Mouse (Mus musculus) ES-E14 (cell line): ENCODE measurements around the gene Gjc2. TPM values are rescaled to one million over a fixed set of nuclear protein-coding genes. Genes with fewer than 3 reads are reported as not detected.

Source experiments
- DNase-seq: peaks from one replicate; pipeline ENCODE4 v3.0.0-alpha.2; 2013; ENCODE audit warnings: low read depth, low spot score
- H3K27ac ChIP-seq: 2 replicates; pipeline ENCODE4 v1.5.1; 2012; ENCODE audit warnings: low read depth, mild to moderate bottlenecking, low read length, moderate library complexity, mixed read lengths; ENCODE audit not compliant: poor library complexity, insufficient read depth, severe bottlenecking
- H3K36me3 ChIP-seq: 2 replicates; pipeline ENCODE4 v1.6.1; 2012; ENCODE audit warnings: mild to moderate bottlenecking, low read length, moderate library complexity, mixed read lengths; ENCODE audit not compliant: control insufficient read depth, poor library complexity, insufficient read depth, severe bottlenecking
- H3K4me1 ChIP-seq, 2 experiments: fragments of 150-350 bp in 1 of 2; sonication (generic) in 1 of 2; 2 replicates each; pipeline ENCODE4 v1.6.1; 2012; ENCODE audit warnings: low read length in 2 of 2, mild to moderate bottlenecking in 1 of 2, mixed read lengths in 1 of 2; ENCODE audit not compliant: control insufficient read depth in 2 of 2, insufficient read depth in 2 of 2, poor library complexity in 1 of 2
- H3K4me3 ChIP-seq, 2 experiments: fragments of 150-350 bp in 1 of 2; sonication (generic) in 1 of 2; 2 replicates each; pipeline ENCODE4 v1.5.1; 2012; ENCODE audit warnings: low read length in 2 of 2, low read depth in 1 of 2, mild to moderate bottlenecking in 1 of 2, mixed read lengths in 1 of 2; ENCODE audit not compliant: insufficient read depth in 1 of 2, poor library complexity in 1 of 2, severe bottlenecking in 1 of 2
- H3K9ac ChIP-seq: 2 replicates; pipeline ENCODE4 v1.6.1; 2012; ENCODE audit warnings: low read depth, mild to moderate bottlenecking, low read length, mixed read lengths; ENCODE audit not compliant: poor library complexity, insufficient read depth, severe bottlenecking
- H3K9me3 ChIP-seq: fragments of 150-350 bp; sonication (generic); 2 replicates; pipeline ENCODE4 v1.6.1; 2012; ENCODE audit warnings: low read depth, mild to moderate bottlenecking, low read length; ENCODE audit not compliant: control insufficient read depth, insufficient read depth
- CHD2 ChIP-seq: IDR thresholded peaks from 2 replicates; pipeline ENCODE4 v1.6.1; 2014; ENCODE audit warnings: mild to moderate bottlenecking, low read depth, low read length, inconsistent platforms
- HCFC1 ChIP-seq: IDR thresholded peaks from 2 replicates; pipeline ENCODE4 v1.6.1; 2012; ENCODE audit warnings: low read length, inconsistent platforms, borderline replicate concordance; ENCODE audit not compliant: insufficient read depth
- MAFK ChIP-seq: IDR thresholded peaks from 2 replicates; pipeline ENCODE4 v1.6.1; 2014; ENCODE audit warnings: mild to moderate bottlenecking, low read depth, low read length, inconsistent platforms; ENCODE audit not compliant: insufficient read depth
- ZC3H11A ChIP-seq: IDR thresholded peaks from 2 replicates; pipeline ENCODE4 v1.6.1; 2012; ENCODE audit warnings: low read depth, mild to moderate bottlenecking, inconsistent platforms, low read length, borderline replicate concordance
- ZNF384 ChIP-seq: IDR thresholded peaks from 2 replicates; pipeline ENCODE4 v1.6.1; 2012; ENCODE audit warnings: low read depth, low read length, inconsistent platforms
- in situ Hi-C, 2 experiments: fragments of 600-800 bp; cut with MboI; formaldehyde crosslinking; loops; one replicate each; pipeline ENCODE4 v1.15.1; 2025; ENCODE audit warnings: low sequenced_read_pairs in 2 of 2, inconsistent platforms in 1 of 2; ENCODE audit not compliant: unreplicated experiment in 2 of 2
- total RNA-seq: library from RNA; depleted of rRNA; stranded (reverse); fragments of 300-350 nt; gene quantifications from 2 replicates; pipeline ENCODE4 v1.2.3, GENCODE M21; 2012

Gjc2 gene
- total RNA-seq, 1 experiment: not detected

DNA sequence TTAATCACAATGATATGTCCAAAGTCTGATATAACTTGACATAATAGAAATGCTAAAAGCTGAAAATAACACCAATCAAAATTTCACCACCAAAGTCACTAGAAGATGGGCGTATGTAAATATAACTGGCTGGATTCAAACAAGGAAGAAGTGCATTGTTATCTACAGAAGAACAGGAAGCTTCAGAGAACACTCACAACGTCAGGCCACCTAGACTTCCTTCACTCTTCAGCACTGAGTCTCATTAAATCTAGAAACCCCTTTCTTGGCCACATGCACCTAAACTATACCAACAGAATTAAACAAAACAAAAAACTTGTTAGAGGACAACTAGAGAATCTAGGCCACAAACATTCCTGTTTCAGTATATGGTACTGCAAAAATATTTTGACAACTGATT lies 41.5 kb upstream of the Gjc2 start:
- Histone ChIP-seq H3K9ac (no peak overlapping the region), H3K4me3 (no peak overlapping the region), H3K4me1 (peaks cover 0 to 8% of the 10 kb centered on the region in 2 experiments; a peak in 2 of 4 replicates), H3K27ac (no peak overlapping the region), H3K36me3 (no peaks in the 10 kb centered on the region), H3K9me3 (no peaks in the 10 kb centered on the region)
- in situ Hi-C loops: no loop called here
- TF ChIP-seq HCFC1 (no peak), CHD2 (no peak), ZC3H11A (no peak), MAFK (no peak), ZNF384 (no peak)
- DNase-seq: no peak

- DNase-seq: no peak
- in situ Hi-C loops: no loop called here
- no peak overlapping the region for H3K27ac ChIP-seq
- peaks cover 0 to 6% of the 10 kb centered on the region in 2 experiments; a peak in 2 of 4 replicates for H3K4me1 ChIP-seq
- no peaks in the 10 kb centered on the region for H3K9me3 ChIP-seq
- H3K4me3 ChIP-seq: no peak overlapping the region
- no peak for TF ChIP-seq CHD2
- no peak for TF ChIP-seq MAFK
- no peak for TF ChIP-seq HCFC1
- no peak for TF ChIP-seq ZC3H11A
- no peak for TF ChIP-seq ZNF384
- H3K9ac ChIP-seq: no peak overlapping the region
- H3K36me3 ChIP-seq: no peaks in the 10 kb centered on the region
Observed at GRCm38 (mm10) chr11:59224025-59224424, 41.0 kb upstream of the Gjc2 start.

DNA sequence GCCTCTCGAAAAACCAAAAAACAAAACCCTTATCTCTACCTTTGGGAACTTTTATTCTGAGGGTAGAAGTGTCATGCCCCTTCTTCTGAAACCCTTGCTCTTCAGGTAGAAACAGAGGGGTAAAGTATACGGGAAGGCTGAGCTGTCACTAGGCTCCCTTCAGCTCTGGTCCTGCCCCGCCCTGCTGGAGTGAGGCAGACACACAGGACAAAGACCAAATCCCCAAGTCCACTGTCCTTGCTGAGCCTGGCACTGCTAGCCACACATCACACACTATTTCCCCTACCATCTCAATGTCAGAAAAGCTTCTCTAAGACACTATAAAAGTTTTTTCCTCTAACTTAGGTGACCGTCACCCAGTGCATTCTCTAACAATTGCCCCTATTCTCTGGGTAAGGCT lies 39.3 kb upstream of the Gjc2 start:
- in situ Hi-C loops: no loop called here

GRCm38 (mm10) chr11:59221604-59222003 lies 38.6 kb upstream of the Gjc2 start:
- no peak overlapping the region for H3K4me3 ChIP-seq
- H3K36me3 ChIP-seq: peaks cover 2% of the 10 kb centered on the region
- no peak overlapping the region for H3K9ac ChIP-seq
- no peak for DNase-seq
- in situ Hi-C loops: no loop called here
- TF ChIP-seq ZNF384 (no peak), CHD2 (no peak), ZC3H11A (no peak), MAFK (no peak), HCFC1 (no peak)
- peaks cover 4 to 14% of the 10 kb centered on the region in 2 experiments; a peak in 2 of 4 replicates for H3K4me1 ChIP-seq
- H3K9me3 ChIP-seq: no peaks in the 10 kb centered on the region
- no peak overlapping the region for H3K27ac ChIP-seq

More for the DNA sequence above, 39.3 kb upstream of the Gjc2 start:
- no peak overlapping the region for H3K4me3 ChIP-seq
- no peak for DNase-seq
- H3K9ac ChIP-seq: no peak overlapping the region
- TF ChIP-seq HCFC1 (no peak), MAFK (no peak), ZNF384 (no peak), CHD2 (no peak), ZC3H11A (no peak)
- peaks cover 2% of the 10 kb centered on the region for H3K36me3 ChIP-seq
- no peak overlapping the region for H3K27ac ChIP-seq
- H3K4me1 ChIP-seq: peaks cover 2 to 11% of the 10 kb centered on the region in 2 experiments; a peak in 2 of 4 replicates
- no peaks in the 10 kb centered on the region for H3K9me3 ChIP-seq

- peaks cover 4% of the 10 kb centered on the region for H3K36me3 ChIP-seq
- peaks cover 4 to 18% of the 10 kb centered on the region in 2 experiments; a peak in 2 of 4 replicates for H3K4me1 ChIP-seq
- TF ChIP-seq CHD2 (no peak), HCFC1 (no peak), ZNF384 (no peak), ZC3H11A (no peak), MAFK (no peak)
- H3K9ac ChIP-seq: no peak overlapping the region
- H3K27ac ChIP-seq: no peak overlapping the region; the same call in 1 of the 2 replicates
- no peak overlapping the region; a peak in 1 of 4 replicates for H3K4me3 ChIP-seq
- H3K9me3 ChIP-seq: no peaks in the 10 kb centered on the region
- no peak for DNase-seq
- in situ Hi-C loops: no loop called here
Observed at GRCm38 (mm10) chr11:59219064-59219463, 36.1 kb upstream of the Gjc2 start.
